Mouse (Mus musculus) lung, postnatal 4 days (tissue): ENCODE results near the gene Tle2.

Experiments used
- DNase-seq, 2 experiments: peaks; one replicate each; pipeline ENCODE4 v3.0.0; 2021

Gene Tle2

DNA sequence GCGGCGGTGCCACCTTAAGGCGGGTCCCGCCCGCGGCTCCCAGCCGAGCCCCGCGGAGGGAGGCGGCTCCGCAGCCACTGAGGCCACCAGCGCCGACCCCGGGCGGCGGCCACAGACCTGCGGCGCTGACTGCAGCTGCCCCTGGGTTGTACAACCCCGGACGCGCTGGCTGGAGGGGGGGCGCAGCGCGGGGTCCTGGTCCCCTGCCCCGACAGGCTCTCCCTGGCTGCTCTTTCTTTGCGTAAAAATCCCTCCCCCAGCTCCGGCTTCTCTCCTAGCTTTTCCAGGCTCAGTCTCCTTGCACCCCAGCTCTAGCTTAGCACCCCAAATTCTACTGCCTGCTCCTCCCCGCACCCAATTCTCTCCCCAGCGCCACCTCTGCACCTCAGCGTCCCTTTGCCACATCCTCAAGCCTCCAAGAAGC, 859 bp downstream of the Tle2 start:
- peak; percentile 64 to 79 for DNase-seq

DNA sequence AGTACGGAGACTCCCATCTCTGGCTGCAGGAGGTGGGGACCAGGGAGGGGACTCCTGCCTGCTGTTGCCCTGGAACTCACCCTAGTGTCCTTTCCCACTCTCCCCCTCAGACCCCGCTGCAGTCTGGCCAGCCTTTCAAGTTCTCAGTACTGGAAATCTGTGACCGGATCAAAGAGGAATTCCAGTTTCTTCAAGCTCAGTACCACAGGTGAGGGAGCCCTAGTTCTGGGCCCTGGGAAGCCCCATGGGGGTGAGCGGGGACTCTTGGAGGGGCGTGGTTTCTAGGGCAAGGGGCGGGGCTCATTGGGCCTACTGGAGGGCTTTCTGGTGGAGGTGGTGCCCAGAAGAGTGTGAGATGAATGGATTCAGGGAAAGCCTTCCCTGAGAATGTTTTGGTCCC, 1.3 kb downstream of the Tle2 start:
- no peak for DNase-seq

DNA sequence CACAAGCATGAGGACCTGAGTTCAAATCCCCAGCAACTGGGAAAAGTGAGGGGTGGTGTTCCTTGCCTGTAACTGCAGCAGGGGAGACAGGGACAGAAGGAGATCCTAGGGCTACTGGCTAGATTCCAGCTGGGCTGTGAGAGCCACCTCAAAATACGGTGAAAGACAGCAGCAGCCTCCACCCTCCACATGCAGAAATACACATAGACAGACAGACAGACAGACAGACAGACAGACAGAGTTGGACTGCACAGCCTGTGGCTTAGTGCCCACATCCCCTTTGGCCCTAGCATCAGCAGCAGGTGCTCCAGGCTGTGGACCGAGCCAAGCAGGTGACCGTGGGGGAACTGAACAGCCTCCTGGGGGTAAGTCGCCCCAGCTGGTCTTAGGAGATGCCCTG, 5.6 kb downstream of the Tle2 start:
- no peak for DNase-seq

DNA sequence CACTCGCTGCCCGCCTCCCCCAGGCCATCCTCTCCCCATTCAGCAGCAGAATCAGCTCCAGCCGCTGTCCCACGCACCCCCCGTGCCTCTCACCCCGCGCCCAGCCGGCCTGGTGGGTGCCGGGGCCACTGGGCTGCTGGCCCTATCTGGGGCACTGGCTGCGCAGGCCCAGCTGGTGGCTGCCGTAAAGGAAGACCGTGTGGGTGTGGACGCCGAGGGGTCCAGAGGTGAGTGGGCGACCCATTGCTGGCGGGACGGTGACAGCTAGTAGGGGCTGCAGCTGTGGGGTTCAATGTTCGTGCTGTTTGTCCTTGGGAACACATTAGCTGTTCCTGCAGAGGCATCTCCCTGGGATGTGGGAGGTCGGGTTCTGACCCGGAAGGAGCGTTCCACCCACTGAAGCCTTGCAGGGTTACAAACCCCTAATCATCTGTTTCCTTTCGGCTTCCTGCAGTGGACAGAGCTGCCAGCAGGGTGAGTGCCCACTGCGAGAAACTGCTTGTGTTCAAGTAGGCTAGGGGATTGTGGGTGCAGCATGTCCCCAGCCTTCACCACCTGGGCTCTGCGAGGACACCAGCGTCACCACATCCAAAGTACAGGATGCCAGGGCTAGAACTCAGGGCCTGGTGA, 6.2 kb downstream of the Tle2 start:
- peak; percentile 46 to 61 for DNase-seq

DNA sequence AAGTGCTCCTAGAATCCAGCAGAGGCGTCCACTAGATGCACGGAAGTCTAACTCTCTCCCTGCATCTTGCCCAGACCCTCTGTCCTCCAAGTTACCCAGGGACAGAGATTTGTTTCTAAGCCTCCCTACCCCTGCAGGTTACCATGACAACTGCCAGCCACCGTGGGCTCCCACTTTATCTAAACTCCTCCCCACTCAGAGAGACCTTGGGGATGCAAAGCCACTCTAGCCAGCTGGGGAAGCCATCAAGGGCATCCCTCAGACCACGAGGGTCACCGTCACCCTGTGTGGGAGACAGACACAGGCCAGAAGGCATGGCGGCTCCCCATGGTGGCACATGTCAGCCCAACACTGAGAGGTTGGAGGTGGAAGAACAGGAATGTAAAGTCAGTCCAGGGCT, 9.0 kb downstream of the Tle2 start:
- DNase-seq, result no peak

DNA sequence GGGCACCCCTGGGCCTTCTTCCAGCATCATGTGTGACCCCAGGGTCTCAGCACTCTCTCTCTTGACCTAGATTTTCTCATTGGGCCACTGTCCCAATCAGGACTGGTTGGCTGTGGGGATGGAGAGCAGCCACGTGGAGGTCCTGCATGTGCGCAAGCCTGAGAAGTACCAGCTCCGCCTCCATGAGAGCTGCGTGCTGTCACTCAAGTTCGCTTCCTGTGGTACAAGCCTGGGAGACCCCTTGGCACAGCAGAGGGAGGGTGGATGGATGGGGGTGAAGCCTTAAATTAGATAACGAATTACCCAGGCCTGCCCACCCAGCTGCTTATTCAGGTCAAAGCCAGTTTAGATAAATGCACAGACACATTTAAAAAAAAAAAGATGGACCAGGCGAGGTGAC, 14.4 kb downstream of the Tle2 start:
- DNase-seq, result no peak

DNA sequence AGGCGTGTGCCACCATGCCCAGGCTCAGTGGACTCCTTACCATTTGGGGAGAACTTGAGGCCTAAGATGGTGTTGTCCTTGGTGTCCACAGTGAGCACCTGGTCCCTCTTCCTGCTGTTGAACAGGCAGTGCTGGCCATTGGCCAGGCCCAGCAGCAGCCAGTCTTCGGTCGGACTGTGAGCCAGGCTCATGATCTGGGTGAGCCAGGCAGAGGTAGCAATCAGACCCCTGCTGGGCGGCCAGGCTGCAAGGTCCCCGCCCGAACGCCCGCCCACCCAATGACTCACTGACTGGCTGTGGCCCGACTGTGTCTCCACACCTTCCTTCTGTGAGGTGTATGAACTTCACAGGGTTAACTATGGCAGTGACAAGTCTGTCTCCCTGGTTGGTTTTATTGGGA, 17.5 kb downstream of the Tle2 start:
- no peak for DNase-seq

DNA sequence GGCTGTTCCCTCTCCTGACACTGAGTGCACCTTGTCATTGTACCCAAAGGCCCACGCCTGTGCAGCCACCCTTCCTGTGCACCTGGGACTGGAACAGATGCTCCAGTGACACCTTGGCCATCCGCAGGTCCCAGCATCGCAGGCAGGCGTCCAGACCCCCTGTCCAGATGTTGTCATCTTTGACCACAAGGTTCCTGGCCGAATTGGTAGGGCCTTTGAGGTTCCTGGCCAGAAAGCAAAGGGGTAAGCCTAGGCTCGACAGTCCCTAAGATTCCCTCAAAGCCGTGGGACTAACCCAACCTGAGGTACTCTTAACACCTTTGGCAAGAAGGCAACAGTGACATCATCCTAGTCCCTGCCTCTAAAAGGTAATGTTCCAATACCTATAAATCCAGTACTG, 18.3 kb downstream of the Tle2 start:
- no peak for DNase-seq

DNA sequence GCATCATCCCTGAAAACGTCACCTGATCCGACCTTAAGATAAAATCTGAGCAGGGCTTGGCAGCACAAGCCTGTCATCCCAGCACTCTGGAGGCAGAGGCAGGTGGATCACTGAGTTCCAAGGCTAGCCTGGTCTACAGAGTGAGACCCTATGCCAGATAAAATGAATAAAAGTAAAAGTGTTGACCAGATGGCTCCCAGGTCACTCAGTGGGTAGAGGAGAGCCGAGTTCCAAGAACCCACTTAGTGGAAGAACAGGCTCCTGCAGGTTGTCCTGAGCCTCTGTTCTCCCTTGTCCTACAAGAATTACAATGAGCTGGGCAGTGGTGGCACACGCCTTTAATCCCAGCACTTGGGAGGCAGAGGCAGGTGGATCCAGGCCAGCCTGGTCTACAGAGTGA, 18.9 kb downstream of the Tle2 start:
- DNase-seq, result no peak

DNA sequence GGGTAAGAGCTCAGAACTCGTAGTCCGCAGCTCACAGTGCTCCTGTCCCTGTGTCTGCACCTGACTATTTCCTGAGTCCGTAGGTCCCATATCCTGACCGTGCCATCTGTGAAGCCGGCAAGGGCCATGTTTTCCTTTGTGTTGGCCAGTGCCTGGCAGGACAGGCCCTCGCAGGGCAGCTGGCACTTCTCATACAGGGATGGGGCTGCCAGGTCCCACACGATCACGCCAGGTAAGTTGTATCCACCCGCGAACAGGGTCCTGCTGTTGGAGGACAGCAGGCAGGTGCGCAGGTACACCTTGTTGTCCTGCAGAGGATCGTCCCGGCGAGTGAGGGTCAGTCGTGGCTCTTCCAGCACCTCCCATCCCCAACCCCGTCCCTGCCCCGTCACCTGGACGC, 19.6 kb downstream of the Tle2 start:
- DNase-seq, result peak in 1 of 2 experiments; percentile 18

DNA sequence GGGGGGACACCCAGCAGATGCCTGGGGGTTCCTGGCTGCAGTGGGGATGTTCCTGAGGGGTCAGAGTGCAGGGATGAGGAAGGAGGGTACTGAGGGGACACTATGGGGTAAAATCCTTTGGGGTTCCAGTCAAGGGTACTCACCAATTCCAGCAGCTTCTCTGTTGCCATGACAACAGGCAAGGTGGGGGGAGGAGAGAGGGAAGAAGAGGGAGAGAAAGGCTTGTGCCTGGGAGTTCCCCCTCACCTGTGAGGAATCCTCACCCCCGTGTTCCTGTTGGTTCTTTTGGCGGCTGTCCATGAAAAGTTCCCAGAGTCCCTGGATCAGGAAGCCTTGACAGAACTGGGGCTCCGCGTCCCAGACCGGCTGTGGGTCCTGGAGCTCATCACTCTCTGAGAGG, 21.2 kb downstream of the Tle2 start:
- peak in 1 of 2 experiments; percentile 23 for DNase-seq

DNA sequence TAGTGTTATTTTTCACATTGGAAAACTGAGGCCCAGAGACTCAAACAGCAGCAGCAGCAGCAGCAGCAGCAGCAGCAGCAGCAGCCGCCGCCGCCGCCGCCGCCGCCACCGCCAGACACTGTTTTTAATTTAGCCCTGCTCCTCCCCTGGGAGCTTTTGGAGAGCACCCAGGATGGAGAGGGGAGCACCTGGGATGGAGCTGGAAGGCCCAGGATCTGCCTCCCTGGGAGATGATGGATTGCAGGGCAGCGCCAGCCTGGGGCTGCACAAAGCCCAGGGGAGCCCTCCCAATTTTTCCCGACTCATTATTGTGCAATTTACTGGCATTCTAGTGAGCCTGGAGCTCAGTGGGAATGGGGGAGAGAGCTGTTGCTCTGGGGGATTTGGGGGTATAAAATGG, 22.2 kb downstream of the Tle2 start:
- no peak for DNase-seq

DNA sequence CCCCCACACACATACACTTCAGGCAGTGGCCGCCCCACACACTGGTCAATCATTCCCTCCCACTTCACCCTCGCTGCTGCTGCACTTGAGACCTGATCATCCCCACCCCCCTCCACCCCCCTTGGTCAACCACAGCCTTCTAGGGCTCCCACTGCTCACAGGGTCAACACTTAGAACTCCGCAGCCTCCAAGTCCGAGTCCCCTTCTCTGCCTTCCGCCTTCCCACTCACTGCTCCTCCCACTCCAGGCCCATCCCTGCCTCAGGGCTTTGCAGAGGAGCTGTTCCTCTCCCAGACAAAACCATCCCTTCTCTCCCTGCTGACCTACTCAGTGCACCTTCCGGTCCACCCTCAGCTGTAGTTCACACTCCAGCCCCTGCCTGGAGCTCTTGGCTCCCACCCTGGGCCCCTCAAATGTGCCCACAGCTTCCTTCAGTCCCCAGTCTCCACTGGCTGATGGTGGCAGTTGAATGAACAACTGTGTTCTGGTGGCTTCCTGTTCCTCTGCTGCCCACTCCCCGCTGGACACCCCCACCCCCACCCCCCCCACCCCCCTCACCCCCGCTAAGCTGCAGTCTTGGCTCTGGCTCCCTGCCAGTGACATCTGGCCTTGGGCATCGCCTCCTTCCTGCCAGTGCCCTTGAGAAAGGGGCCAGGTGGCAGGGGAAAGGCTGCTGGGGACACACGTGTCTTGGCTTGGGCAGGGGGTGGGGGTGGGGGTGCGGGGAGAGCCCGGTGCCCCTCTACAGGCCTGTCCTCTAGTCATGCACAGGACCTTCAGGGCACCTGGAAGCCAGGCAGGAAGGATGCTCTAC, 23.0 kb downstream of the Tle2 start:
- peak; percentile 63 to 80 for DNase-seq

DNA sequence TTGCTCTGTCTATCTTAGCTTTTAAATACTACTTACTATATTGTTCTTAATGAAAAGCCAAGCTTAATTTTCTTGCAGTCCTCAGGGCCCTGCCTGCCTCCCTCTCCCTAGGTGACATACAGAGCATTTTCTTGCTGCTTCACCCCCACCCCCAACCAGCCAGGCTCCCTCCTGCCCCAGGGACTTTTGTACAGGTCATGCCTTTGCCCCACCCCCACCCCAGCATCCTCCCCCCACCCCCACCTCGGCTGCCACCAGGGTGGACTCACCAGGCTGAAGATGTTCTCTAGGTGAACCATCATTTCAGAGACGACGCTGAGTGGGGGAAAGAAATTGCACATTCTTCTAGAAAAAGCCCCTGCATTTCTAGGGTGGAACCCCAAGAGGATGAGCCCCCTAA, 24.0 kb downstream of the Tle2 start:
- no peak for DNase-seq

DNA sequence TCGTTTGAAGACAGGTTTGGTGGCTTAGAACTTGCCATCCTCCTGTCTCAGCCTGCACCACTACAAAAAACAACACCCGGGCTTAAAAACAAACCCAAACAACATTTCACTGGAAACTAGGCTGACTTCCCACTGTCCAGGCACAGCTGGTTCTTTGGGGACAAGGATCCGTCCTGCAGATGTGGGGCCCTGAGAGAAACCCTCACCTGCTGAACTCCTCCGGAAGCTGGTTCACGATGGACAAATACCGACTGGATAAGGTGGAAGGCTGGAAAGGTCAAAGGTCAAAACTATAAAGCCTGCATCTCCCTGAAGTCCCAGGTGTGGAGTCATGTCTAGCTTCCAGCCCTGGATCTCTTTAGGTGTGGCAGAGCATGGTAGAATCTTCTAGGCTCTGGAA, 24.5 kb downstream of the Tle2 start:
- DNase-seq, result no peak

DNA sequence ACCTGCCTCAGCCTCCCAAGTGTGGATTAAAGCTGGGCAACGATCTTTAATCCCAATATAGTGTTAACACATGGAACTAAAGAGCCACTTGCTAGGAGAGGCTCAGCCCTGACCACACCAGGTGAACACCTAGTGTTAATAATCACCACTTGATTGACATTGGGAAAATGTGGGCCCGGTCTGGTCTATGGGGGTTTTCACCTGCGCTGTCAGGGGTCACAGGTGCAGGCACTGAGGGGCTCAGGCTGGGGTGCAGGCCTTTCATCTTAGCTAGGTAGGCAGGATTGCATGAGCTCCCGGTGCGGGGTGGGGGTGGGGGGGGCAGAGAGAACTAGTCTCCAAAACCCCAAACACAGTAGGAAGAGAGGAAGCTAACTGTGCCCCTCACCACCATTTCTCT, 25.3 kb downstream of the Tle2 start:
- no peak for DNase-seq

DNA sequence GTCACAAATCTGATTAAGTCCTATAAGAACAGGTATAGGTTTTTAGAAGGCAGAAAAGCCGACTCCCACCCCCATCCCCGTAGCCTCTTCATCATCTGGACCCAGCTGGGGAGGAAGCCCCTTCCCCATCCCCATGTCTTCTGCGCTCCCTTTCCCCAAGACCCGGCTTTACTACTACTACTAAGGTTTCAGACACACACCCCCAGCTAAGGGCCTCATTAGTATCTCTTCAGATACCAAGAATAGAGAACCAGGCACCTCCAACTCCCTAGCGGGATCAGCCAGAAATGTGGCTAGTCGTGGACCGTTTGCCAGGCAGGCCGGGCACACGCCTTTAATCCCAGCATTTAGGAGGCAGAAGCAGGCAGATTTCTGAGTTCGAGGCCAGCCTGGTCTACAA, 25.7 kb downstream of the Tle2 start:
- no peak for DNase-seq

DNA sequence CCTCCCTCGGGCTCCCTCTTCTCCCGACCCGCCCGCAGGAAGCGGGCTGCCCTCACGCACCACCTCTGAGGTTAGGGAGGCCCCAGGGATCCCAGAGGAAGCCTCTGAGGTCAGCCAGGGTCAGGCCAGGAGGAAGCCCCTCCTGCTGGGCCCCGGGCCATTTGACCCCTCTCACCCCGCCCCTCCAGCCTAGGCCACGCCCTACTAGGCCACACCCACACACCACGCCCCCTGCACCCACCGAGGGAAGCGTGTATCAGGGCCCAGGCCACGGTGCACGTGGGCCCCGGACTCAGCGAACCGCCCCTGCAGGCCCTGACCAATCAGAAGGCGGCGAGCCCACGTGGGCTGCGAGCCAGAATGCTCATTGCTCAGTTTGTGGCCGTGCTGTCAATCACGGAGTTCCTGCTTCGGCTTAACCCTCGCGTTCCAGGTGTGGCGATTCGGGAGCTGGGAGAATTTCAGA, 26.4 kb downstream of the Tle2 start, which contains the start of gene Tle6:
Gene Tle6 (minus strand): TSS at position 336 of the 466 bp plus-strand sequence.
- DNase-seq, result peak; percentile 96

DNA sequence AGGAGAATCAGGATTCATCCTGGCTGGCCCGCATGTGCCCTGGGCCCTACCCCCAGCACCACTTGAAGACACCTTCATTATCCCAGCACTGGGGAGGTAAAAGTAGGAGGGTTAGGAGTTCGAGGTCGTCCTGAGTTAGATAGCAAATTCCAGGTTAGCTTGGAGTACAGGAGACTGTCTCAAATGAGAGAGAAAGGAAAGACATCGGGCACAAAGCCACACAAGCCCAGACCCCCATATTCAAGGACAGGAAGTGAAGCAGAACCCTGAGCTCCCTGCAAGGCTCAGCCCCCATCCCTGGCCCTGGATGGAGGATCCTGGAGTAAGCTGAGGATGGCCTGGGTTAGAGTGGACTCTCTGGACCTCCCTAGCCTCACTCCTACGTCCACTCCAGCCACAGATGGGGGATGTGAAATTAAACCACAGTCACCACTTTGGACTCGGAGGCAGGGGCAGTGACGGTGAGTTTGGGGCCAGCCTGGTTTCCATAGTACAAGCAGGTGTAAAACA, 27.1 kb downstream of the Tle2 start:
- DNase-seq, result no peak

DNA sequence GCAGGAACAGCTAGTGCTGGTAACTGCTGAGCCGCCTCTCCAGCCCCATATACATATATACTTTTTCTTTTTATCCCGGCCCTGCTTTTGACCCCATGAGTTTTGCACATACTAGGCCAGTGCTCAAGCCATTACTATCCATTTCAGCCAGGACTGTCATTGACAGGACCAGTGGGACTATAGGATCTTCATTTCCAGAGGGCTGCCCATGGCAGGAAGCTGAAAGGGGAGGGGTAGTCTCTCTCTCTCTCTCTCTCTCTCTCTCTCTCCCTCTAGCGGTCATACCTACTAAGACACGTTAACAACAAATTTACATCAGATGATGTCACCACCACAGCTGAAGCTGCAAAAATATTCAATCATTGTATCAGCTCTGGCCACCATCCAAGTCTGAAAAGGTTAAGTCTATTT, 28.4 kb downstream of the Tle2 start:
- peak in 1 of 2 experiments; percentile 38 for DNase-seq

DNA sequence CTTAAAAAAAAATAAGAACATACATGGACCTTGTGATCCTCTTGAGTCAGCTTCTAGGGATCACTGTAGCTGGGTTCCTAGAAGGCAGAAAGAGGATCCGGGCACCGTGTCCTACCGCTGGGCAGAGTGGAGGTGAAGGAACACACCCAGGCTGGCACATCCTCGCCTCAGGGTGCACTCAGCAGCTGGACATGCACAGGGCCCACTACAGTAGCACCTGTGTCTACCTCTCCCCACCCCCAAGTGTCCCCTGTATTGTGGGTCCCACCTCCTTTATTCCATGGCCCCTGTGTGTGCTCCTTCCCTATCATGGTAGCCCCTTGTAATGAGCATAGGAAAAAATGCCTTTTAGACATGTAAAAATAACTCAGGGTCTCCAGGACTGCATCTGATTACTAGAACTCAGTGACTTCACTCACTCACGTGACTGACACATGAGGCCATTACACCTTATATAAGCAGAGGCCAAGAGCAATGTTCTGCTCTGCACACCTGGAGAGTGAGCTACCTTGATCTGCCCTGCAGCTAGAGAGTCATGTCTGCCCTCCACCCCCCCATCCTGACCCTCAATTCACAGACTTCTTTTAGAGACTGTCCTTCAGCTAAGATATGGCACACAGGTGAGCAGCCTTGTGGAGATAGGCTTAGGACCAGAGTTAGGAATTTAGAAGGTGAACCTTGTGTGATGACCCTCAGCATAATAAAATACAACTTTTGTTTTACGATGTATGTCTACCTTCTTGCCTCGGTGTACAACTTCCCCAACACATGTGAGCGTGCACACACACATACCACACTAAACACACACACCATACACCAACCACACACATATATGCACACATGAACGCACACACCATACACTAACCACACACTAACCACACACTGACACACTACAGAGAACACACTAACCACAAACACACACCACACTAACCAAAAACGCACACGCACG, 29.9 kb downstream of the Tle2 start:
- DNase-seq, result peak in 1 of 2 experiments; percentile 4

DNA sequence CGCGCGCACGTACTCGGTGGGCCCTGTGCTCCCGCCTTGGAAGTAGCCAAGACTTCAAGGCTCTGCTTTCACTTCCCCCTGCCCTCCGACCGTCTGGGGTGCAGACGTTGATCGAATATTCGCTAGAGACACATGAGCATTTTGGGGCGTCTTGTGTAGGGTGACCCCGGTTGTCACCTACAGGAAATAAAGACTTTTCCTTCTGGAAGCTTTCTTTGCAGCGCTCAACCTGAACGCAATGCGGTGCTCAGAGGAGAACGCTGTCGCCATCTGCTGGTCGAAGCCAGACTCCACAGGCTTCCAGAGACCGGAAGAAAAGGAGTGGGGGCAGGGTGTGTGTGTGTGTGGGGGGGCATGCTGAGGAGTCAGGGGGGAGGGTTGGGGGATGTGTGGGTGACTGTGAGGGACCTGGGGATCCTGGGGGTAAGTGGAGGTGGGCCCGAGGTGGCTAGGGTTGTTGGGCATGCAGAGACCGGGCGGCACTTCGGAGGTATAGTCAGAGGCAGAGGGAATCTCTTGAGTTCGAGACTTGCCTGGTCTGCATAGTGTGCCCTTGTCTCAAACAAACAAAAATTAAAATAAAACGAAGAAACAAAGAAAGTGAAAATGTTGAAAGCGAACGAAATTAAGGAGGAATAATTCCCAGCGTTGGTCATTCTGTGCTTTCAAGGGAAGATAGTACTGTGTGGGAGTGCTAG, 30.8 kb downstream of the Tle2 start:
- peak; percentile 88 to 91 for DNase-seq

DNA sequence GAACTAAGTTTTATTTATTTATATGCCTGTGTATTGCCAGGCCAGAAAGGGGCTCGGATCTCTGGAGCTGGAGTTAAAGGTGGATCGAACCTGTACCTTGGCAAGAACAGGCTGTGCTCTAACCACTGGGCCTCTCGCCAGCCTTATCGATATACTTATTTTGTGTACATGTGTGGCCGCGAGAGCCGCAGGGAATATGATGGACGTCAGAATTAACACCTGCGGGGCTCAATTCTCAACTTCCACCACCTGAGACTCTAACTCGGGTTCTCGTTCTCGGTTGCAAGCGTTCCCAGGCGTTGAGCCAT, 31.3 kb downstream of the Tle2 start:
- DNase-seq, result no peak
